Mouse (Mus musculus): ENCODE measurements around the gene Rhoq. TPM values are rescaled to one million over a fixed set of nuclear protein-coding genes. Genes with fewer than 3 reads are reported as not detected.

Rhoq gene
- polyA plus RNA-seq, 1 experiment from 2014 or later: 11.1 TPM

DNA sequence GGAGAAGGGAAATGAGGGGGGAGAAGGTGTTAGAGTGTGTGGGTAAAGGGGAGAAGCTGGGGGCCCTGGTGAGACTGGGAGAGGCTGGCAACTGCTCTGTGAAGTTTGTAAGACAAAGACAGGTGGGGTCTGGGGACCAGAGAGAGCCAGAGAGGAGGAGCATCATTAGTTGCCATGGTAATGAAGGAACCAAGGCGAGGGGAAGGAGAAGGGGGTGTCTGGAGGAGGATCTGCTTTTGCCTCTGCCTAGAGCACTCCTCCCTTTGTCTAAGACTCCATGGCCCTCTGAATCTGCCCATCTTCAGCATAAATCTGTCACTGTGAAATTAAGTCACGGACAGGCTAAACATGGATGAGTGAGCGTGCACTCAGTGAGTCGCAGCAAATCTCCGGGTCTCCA lies 30.0 kb upstream of the Rhoq start:
- whole genome bisulfite sequencing: 47% methylated on average over 5 of the region's 5 CpGs
- no peak for ATAC-seq (ENCODE audit: insufficient read depth, low FRiP score)
- H3K4me1 ChIP-seq (ENCODE audit: control insufficient read depth, insufficient read depth, low read length): peaks cover 9% of the 10 kb centered on the region; the same call in 1 of the 2 replicates
- H3K9ac ChIP-seq (ENCODE audit: low read length): no peak overlapping the region
- H3K4me2 ChIP-seq (ENCODE audit: low read depth, low read length): no peak overlapping the region
- no peak overlapping the region for H3K4me3 ChIP-seq (replicated peaks; ENCODE audit: low read length)
- no peaks in the 10 kb centered on the region for H3K36me3 ChIP-seq (ENCODE audit: control insufficient read depth, insufficient read depth, low read length)
- no peak overlapping the region for H3K27ac ChIP-seq (ENCODE audit: low read length)
- H3K9me3 ChIP-seq (replicated peaks; ENCODE audit: control insufficient read depth, low read length): no peaks in the 10 kb centered on the region
- no peaks in the 10 kb centered on the region for H3K27me3 ChIP-seq (ENCODE audit: control insufficient read depth, insufficient read depth, low read length)

DNA sequence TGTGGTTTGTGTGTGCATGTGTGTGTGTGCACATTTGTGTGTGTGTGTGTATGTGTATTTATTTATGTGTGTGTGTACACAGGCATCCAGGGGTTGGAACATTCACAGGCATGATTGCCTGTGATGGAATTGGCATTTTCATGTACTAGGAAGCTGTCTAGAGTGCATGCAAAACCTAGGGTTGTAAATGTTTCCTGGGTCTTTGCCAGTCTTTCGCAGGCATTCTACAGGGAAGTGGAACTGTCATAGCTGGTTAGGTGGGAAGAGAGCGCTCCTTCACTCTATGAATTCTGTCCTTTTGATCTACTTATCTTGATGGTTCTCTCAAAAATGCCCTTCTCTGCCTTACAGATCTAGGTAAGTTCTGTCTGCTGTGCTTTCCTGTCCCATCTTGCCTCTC lies 25.8 kb upstream of the Rhoq start:
- WGBS: 59% methylated on average over 2 of the region's 2 CpGs
- no peak overlapping the region for H3K4me3 ChIP-seq (replicated peaks; ENCODE audit: low read length)
- H3K27me3 ChIP-seq (ENCODE audit: control insufficient read depth, insufficient read depth, low read length): no peaks in the 10 kb centered on the region
- peak overlapping the region; percentile 49; the same call in 1 of the 2 replicates for H3K4me2 ChIP-seq (ENCODE audit: low read depth, low read length)
- peaks cover 9% of the 10 kb centered on the region; the same call in 1 of the 2 replicates for H3K4me1 ChIP-seq (ENCODE audit: control insufficient read depth, insufficient read depth, low read length)
- ATAC-seq (ENCODE audit: insufficient read depth, low FRiP score): no peak
- H3K9ac ChIP-seq (ENCODE audit: low read length): no peak overlapping the region; the same call in 1 of the 2 replicates
- H3K27ac ChIP-seq (ENCODE audit: low read length): no peak overlapping the region
- no peaks in the 10 kb centered on the region for H3K9me3 ChIP-seq (replicated peaks; ENCODE audit: control insufficient read depth, low read length)
- no peaks in the 10 kb centered on the region for H3K36me3 ChIP-seq (ENCODE audit: control insufficient read depth, insufficient read depth, low read length)

- Histone ChIP-seq H3K4me2 (ENCODE audit: low read depth, low read length) (peak overlapping the region; percentile 49), H3K36me3 (ENCODE audit: control insufficient read depth, insufficient read depth, low read length) (no peaks in the 10 kb centered on the region), H3K9ac (ENCODE audit: low read length) (peak overlapping the region; percentile 40), H3K27ac (ENCODE audit: low read length) (peak overlapping the region; percentile 1; the same call in 1 of the 2 replicates), H3K27me3 (ENCODE audit: control insufficient read depth, insufficient read depth, low read length) (no peaks in the 10 kb centered on the region), H3K9me3 (replicated peaks; ENCODE audit: control insufficient read depth, low read length) (no peaks in the 10 kb centered on the region), H3K4me1 (ENCODE audit: control insufficient read depth, insufficient read depth, low read length) (peaks cover 7% of the 10 kb centered on the region; the same call in 1 of the 2 replicates), H3K4me3 (replicated peaks; ENCODE audit: low read length) (peak overlapping the region; percentile 39)
- 5% methylated on average over 20 of the region's 20 CpGs for WGBS
- peak; percentile 90 for ATAC-seq (ENCODE audit: insufficient read depth, low FRiP score)
These were observed 25.3 kb upstream of the Rhoq start for GRCm38 (mm10) chr17:86937497-86938155.

- Histone ChIP-seq H3K4me1 (ENCODE audit: control insufficient read depth, insufficient read depth, low read length) (peaks cover 4% of the 10 kb centered on the region; the same call in 1 of the 2 replicates), H3K4me2 (ENCODE audit: low read depth, low read length) (no peak overlapping the region), H3K9me3 (replicated peaks; ENCODE audit: control insufficient read depth, low read length) (no peaks in the 10 kb centered on the region), H3K27ac (ENCODE audit: low read length) (no peak overlapping the region), H3K36me3 (ENCODE audit: control insufficient read depth, insufficient read depth, low read length) (no peaks in the 10 kb centered on the region), H3K27me3 (ENCODE audit: control insufficient read depth, insufficient read depth, low read length) (no peaks in the 10 kb centered on the region), H3K4me3 (replicated peaks; ENCODE audit: low read length) (no peak overlapping the region), H3K9ac (ENCODE audit: low read length) (no peak overlapping the region)
- no peak for ATAC-seq (ENCODE audit: insufficient read depth, low FRiP score)
- WGBS: 60% methylated on average over 7 of the region's 7 CpGs
These were observed 24.2 kb upstream of the Rhoq start for GRCm38 (mm10) chr17:86938683-86939082.

DNA sequence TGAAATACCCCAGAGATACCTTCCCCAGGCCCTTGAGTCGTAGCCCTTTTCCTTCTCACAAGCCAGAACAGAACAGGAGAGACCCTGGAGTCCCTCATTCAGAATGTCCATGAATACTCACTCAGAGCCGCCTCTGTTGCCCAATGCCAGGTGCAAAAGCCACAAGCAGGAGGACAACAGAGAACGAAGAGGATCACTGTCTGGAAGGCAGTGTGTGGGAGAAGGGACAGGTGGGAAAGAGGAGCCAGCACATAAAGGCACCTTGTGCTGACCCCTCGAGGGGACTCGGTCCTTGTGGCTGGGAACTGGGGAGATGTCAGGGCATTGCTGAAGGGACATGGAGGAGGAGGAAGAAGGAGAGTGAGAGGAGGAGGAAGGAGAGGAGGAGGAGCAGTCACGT lies 20.8 kb upstream of the Rhoq start:
- Histone ChIP-seq H3K4me1 (ENCODE audit: control insufficient read depth, insufficient read depth, low read length) (peaks cover 4% of the 10 kb centered on the region; the same call in 1 of the 2 replicates), H3K36me3 (ENCODE audit: control insufficient read depth, insufficient read depth, low read length) (no peaks in the 10 kb centered on the region), H3K27ac (ENCODE audit: low read length) (no peak overlapping the region), H3K9me3 (replicated peaks; ENCODE audit: control insufficient read depth, low read length) (no peaks in the 10 kb centered on the region), H3K4me3 (replicated peaks; ENCODE audit: low read length) (no peak overlapping the region), H3K4me2 (ENCODE audit: low read depth, low read length) (no peak overlapping the region), H3K27me3 (ENCODE audit: control insufficient read depth, insufficient read depth, low read length) (no peaks in the 10 kb centered on the region), H3K9ac (ENCODE audit: low read length) (no peak overlapping the region)
- ATAC-seq (ENCODE audit: insufficient read depth, low FRiP score): no peak
- WGBS: 64% methylated on average over 6 of the region's 6 CpGs

GRCm38 (mm10) chr17:86943158-86943557 lies 19.7 kb upstream of the Rhoq start:
- ATAC-seq (ENCODE audit: insufficient read depth, low FRiP score): no peak

GRCm38 (mm10) chr17:86946078-86946477 lies 16.8 kb upstream of the Rhoq start:
- H3K9me3 ChIP-seq (replicated peaks; ENCODE audit: control insufficient read depth, low read length): no peaks in the 10 kb centered on the region
- H3K27me3 ChIP-seq (ENCODE audit: control insufficient read depth, insufficient read depth, low read length): no peaks in the 10 kb centered on the region
- H3K4me1 ChIP-seq (ENCODE audit: control insufficient read depth, insufficient read depth, low read length): no peaks in the 10 kb centered on the region
- no peak overlapping the region for H3K27ac ChIP-seq (ENCODE audit: low read length)
- 44% methylated on average over 4 of the region's 4 CpGs for WGBS
- H3K4me2 ChIP-seq (ENCODE audit: low read depth, low read length): no peak overlapping the region
- no peak overlapping the region for H3K9ac ChIP-seq (ENCODE audit: low read length)
- H3K4me3 ChIP-seq (replicated peaks; ENCODE audit: low read length): no peak overlapping the region
- no peak for ATAC-seq (ENCODE audit: insufficient read depth, low FRiP score)
- H3K36me3 ChIP-seq (ENCODE audit: control insufficient read depth, insufficient read depth, low read length): no peaks in the 10 kb centered on the region

More at GRCm38 (mm10) chr17:86943158-86943557, 19.7 kb upstream of the Rhoq start:
- no peaks in the 10 kb centered on the region for H3K36me3 ChIP-seq (ENCODE audit: control insufficient read depth, insufficient read depth, low read length)
- H3K27me3 ChIP-seq (ENCODE audit: control insufficient read depth, insufficient read depth, low read length): no peaks in the 10 kb centered on the region
- H3K27ac ChIP-seq (ENCODE audit: low read length): no peak overlapping the region
- H3K9me3 ChIP-seq (replicated peaks; ENCODE audit: control insufficient read depth, low read length): no peaks in the 10 kb centered on the region
- no peak overlapping the region for H3K9ac ChIP-seq (ENCODE audit: low read length)
- no peak overlapping the region for H3K4me3 ChIP-seq (replicated peaks; ENCODE audit: low read length)
- H3K4me1 ChIP-seq (ENCODE audit: control insufficient read depth, insufficient read depth, low read length): no peaks in the 10 kb centered on the region
- whole genome bisulfite sequencing: 69% methylated on average over 6 of the region's 6 CpGs
- H3K4me2 ChIP-seq (ENCODE audit: low read depth, low read length): no peak overlapping the region

DNA sequence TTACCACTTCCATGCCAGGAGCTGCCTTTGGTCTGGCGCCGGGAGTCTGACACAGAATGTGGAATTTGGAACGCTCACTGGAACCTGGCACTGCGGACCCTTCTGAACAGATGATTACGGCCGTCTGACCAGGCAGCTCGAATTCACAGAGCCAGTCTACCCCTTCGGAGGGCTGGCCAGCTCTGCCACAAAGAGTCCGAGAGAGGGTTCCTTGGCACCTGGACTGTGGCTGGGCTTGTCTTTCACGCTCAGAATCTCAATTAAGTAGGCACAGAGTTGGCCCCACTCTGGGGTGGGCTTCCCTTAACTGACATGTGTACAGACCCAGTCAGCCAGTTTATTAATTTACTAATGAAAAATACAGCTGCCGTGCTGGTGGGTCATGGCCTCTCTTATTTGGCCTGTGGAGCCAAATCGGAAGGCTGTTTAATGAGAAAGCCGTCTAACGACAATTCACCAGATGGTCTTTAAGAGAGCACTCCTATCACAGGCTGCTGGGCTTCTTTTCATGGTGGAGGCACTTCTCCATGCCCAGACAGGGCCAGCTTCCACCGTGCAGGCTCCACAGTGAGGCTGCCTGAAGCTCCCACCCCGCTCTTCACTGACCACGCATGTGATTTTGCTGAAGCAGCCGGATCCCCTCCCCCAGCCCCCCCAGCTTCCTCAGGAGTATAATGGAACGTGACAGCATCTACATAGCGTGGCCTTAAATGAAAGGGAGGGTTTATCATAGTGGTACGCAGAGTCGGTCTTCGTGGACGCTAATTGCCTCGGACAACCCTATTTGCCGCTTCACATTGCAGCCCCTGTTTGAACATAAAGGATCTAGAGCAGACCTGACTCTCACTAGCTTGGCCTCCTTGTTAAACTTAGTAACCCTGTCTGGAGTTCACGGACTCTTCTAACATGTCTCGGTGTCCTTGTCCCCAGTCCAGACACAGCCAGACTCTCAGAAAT lies 14.8 kb upstream of the Rhoq start, which contains the start of gene Atp6v1e2:
TSS of gene Atp6v1e2 (minus strand) at position 58 of the 957 bp plus-strand sequence.
- Histone ChIP-seq H3K4me3 (replicated peaks; ENCODE audit: low read length) (no peak within 1 kb of the TSS), H3K27me3 (ENCODE audit: control insufficient read depth, insufficient read depth, low read length) (no peaks in the 10 kb centered on the region), H3K27ac (ENCODE audit: low read length) (0 out of 2 replicates have a peak within 1 kb of the TSS, but pooled peaks have one; percentile 6), H3K36me3 (ENCODE audit: control insufficient read depth, insufficient read depth, low read length) (no peaks in the 10 kb centered on the region), H3K4me2 (ENCODE audit: low read depth, low read length) (no peak within 1 kb of the TSS), H3K9ac (ENCODE audit: low read length) (no peak within 1 kb of the TSS), H3K9me3 (replicated peaks; ENCODE audit: control insufficient read depth, low read length) (no peaks in the 10 kb centered on the region), H3K4me1 (ENCODE audit: control insufficient read depth, insufficient read depth, low read length) (no peaks in the 10 kb centered on the region)
- WGBS: 80% methylated on average over 28 of the region's 28 CpGs
- ATAC-seq (ENCODE audit: insufficient read depth, low FRiP score): no peak

DNA sequence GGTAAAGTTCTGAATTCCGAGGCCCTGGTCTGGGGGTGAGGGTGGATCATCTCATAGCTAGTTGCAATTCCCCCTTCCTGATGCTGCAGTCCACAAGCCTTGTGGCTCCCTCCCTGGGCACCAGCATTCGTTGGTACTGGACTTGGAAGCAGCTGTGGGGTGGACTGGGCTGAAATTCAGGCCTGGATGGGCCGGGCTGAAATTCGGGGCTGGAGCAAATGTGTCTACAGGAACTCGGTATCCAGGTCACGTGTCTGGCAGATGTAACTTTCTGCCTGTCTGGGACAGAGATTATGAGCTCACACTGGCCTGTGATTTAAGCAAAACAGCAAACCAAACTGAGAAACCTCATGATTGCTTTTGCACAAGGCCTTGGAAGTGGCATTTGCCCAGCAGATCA lies 14.1 kb upstream of the Rhoq start:
- H3K36me3 ChIP-seq (ENCODE audit: control insufficient read depth, insufficient read depth, low read length): no peaks in the 10 kb centered on the region
- WGBS: 69% methylated on average over 6 of the region's 6 CpGs

More for the DNA sequence above, 14.1 kb upstream of the Rhoq start:
- Histone ChIP-seq H3K27ac (ENCODE audit: low read length) (no peak overlapping the region), H3K27me3 (ENCODE audit: control insufficient read depth, insufficient read depth, low read length) (no peaks in the 10 kb centered on the region), H3K4me3 (replicated peaks; ENCODE audit: low read length) (no peak overlapping the region), H3K9ac (ENCODE audit: low read length) (no peak overlapping the region), H3K4me2 (ENCODE audit: low read depth, low read length) (no peak overlapping the region), H3K4me1 (ENCODE audit: control insufficient read depth, insufficient read depth, low read length) (no peaks in the 10 kb centered on the region), H3K9me3 (replicated peaks; ENCODE audit: control insufficient read depth, low read length) (no peaks in the 10 kb centered on the region)
- ATAC-seq (ENCODE audit: insufficient read depth, low FRiP score): no peak

Measured in stomach, embryonic 16.5 days (tissue).